Mouse (Mus musculus) small intestine, adult 2 months (tissue): ENCODE data around the gene Mreg. TPM values are rescaled to one million over a fixed set of nuclear protein-coding genes. Genes with fewer than 3 reads are reported as not detected.

Experiments
- H3K27ac ChIP-seq: fragments of 200-500 bp; 2 replicates; pipeline ENCODE4 v1.5.1; 2012; ENCODE audit warnings: low read depth, low read length, control low read depth, inconsistent platforms; ENCODE audit not compliant: insufficient read depth
- H3K27me3 ChIP-seq: fragments of 200-500 bp; 2 replicates; pipeline ENCODE4 v1.6.1; 2012; ENCODE audit warnings: mild to moderate bottlenecking, moderate library complexity, low read length, inconsistent platforms; ENCODE audit not compliant: control insufficient read depth, insufficient read depth
- H3K36me3 ChIP-seq: fragments of 200-500 bp; 2 replicates; pipeline ENCODE4 v1.6.1; 2012; ENCODE audit warnings: mild to moderate bottlenecking, low read length, control low read depth, inconsistent platforms; ENCODE audit not compliant: control insufficient read depth, insufficient read depth
- H3K4me1 ChIP-seq: fragments of 200-500 bp; 2 replicates; pipeline ENCODE4 v1.6.1; 2012; ENCODE audit warnings: low read length, inconsistent platforms, mixed read lengths; ENCODE audit not compliant: control insufficient read depth, insufficient read depth, insufficient read length
- H3K4me3 ChIP-seq: fragments of 200-500 bp; 2 replicates; pipeline ENCODE4 v1.5.1; 2012; ENCODE audit warnings: low read depth, mild to moderate bottlenecking, control low read depth, inconsistent platforms, low read length, moderate library complexity
- CTCF ChIP-seq: fragments of 200-500 bp; IDR thresholded peaks from 2 replicates; pipeline ENCODE4 v1.5.1; 2012; ENCODE audit warnings: low read depth, mild to moderate bottlenecking, control low read depth, inconsistent platforms, low read length, moderate library complexity, mixed read lengths; ENCODE audit not compliant: insufficient replicate concordance, insufficient read length; ENCODE audit errors: extremely low read depth
- POLR2A ChIP-seq: fragments of 200-500 bp; IDR thresholded peaks from 2 replicates; pipeline ENCODE4 v1.6.1; 2012; ENCODE audit warnings: low read depth, mild to moderate bottlenecking, control low read depth, inconsistent platforms, low read length, moderate library complexity
- WGBS: fragments of 180-500 bp; shearing (Covaris S2); methylation state at CpG from one replicate; pipeline ENCODE4 v1.1.7; 2018; 5-methylcytosine and 5-hydroxymethylcytosine counted together
- polyA plus RNA-seq: library from polyadenylated mRNA; depleted of rRNA; stranded (reverse); fragments of >200 nt; gene quantifications from 2 replicates; pipeline ENCODE4 v1.2.3, GENCODE M21; 2012

The Mreg gene
- polyA plus RNA-seq, 1 experiment: 11.0 TPM

DNA sequence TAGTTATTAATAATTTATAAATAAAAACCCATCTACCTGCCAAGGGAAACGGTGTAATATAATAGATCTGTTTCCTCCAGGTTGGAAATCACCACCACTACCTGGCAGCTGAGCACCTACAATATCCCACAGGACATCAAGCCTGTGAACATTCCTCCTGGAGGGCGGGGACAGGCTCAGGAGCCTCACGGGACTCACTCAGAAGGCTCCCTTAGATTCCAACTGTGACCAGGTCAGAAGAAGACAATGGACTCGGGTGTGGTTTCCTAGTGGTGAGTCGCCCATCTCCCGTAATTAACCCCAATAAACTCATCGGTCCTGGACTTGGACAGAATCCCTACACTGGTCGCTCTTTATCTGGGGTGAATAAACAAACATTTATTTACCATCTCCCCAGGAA is 39.3 kb downstream of the Mreg start:
- peak overlapping the region; percentile 71; the same call in 1 of the 2 replicates for H3K27ac ChIP-seq
- no peak overlapping the region for H3K4me3 ChIP-seq
- 27% methylated on average over 8 of the region's 8 CpGs for WGBS
- H3K36me3 ChIP-seq: no peaks in the 10 kb centered on the region
- TF ChIP-seq CTCF: no peak
- no peak for TF ChIP-seq POLR2A
- peaks cover 17% of the 10 kb centered on the region for H3K4me1 ChIP-seq
- no peaks in the 10 kb centered on the region for H3K27me3 ChIP-seq

- TF ChIP-seq POLR2A (no peak), CTCF (no peak)
- Histone ChIP-seq H3K36me3 (no peaks in the 10 kb centered on the region), H3K4me3 (no peak overlapping the region), H3K27ac (no peak overlapping the region), H3K4me1 (peaks cover 17% of the 10 kb centered on the region), H3K27me3 (no peaks in the 10 kb centered on the region)
- 87% methylated on average over 13 of the region's 13 CpGs for WGBS
These were observed 40.9 kb downstream of the Mreg start for GRCm38 (mm10) chr1:72171001-72171860.

GRCm38 (mm10) chr1:72167024-72167423 is 45.1 kb downstream of the Mreg start:
- no peak overlapping the region for H3K27ac ChIP-seq
- 96% methylated on average over 10 of the region's 10 CpGs for WGBS
- H3K4me1 ChIP-seq: no peaks in the 10 kb centered on the region
- TF ChIP-seq CTCF (no peak), POLR2A (no peak)
- no peaks in the 10 kb centered on the region for H3K27me3 ChIP-seq
- no peak overlapping the region for H3K4me3 ChIP-seq
- no peaks in the 10 kb centered on the region for H3K36me3 ChIP-seq

DNA sequence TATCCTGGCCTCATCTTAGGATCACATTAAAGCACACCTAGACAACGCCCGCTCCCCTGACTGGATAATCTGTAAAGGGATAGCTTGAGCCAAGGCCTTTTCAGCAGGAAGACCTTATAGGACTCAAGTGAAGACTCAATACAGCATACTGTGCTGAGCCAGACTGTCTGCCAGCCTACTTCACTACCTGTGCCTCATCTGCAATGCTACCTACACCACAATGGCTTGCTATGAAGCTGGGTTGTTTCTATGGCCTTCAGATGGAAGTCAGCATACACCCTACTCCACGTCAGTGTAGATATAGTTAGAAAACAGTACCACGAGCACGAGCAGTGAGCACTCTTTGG is 45.7 kb downstream of the Mreg start:
- WGBS: 94% methylated on average over 5 of the region's 5 CpGs
- no peak for TF ChIP-seq CTCF
- no peak for TF ChIP-seq POLR2A
- Histone ChIP-seq H3K4me3 (no peak overlapping the region), H3K36me3 (no peaks in the 10 kb centered on the region), H3K4me1 (no peaks in the 10 kb centered on the region), H3K27ac (no peak overlapping the region), H3K27me3 (no peaks in the 10 kb centered on the region)

GRCm38 (mm10) chr1:72165723-72166467 is 46.2 kb downstream of the Mreg start:
- H3K4me1 ChIP-seq: no peaks in the 10 kb centered on the region

DNA sequence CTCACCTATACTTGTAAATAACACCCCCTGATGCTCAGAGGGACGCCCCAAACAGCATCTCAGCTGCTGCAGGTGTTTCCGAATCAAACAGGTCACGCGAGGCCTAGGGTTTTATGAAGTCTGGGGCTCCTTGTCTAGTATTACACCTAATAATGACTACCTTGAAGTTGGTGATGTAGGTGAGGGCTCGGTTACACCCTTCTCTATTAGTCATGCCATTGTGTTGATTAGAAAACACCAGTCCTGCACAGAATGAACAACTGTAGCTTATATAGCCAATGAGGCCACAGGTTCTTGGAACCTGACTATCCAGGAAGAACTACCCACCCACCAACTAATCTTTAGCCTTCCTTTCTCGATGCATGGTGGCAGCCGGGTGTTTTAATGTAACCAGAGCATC is 51.8 kb downstream of the Mreg start:
- H3K27ac ChIP-seq: no peak overlapping the region
- no peaks in the 10 kb centered on the region for H3K36me3 ChIP-seq
- WGBS: 85% methylated on average over 7 of the region's 7 CpGs
- no peak for TF ChIP-seq CTCF
- no peak for TF ChIP-seq POLR2A
- no peaks in the 10 kb centered on the region for H3K27me3 ChIP-seq
- no peaks in the 10 kb centered on the region for H3K4me1 ChIP-seq
- no peak overlapping the region for H3K4me3 ChIP-seq

More at GRCm38 (mm10) chr1:72165723-72166467, 46.2 kb downstream of the Mreg start:
- no peaks in the 10 kb centered on the region for H3K36me3 ChIP-seq
- no peak overlapping the region for H3K27ac ChIP-seq
- H3K4me3 ChIP-seq: no peak overlapping the region
- 85% methylated on average over 20 of the region's 20 CpGs for WGBS
- TF ChIP-seq CTCF (no peak), POLR2A (no peak)
- no peaks in the 10 kb centered on the region for H3K27me3 ChIP-seq

DNA sequence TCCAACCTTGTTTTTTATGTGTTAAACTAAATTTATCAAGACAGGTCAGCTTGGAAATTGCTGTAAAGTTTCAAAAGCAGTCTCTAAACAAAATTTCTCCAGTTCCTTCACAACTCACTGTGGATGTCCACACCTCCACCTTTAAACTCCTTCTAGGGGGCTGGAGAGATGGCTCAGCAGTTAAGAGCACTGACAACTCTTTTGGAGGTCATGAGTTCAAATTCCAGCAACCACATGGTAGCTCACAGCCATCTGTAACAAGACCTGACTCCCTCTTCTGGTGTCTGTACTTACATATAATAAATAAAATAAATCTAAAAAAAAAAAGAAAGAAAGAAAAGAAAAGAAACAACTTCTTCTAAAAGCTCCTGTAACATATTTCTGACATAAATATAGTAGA is 67.1 kb downstream of the Mreg start:
- no peak overlapping the region for H3K27ac ChIP-seq
- no peaks in the 10 kb centered on the region for H3K36me3 ChIP-seq
- no peaks in the 10 kb centered on the region for H3K4me1 ChIP-seq
- no peaks in the 10 kb centered on the region for H3K27me3 ChIP-seq
- no peak overlapping the region for H3K4me3 ChIP-seq
- no peak for TF ChIP-seq POLR2A
